Mouse (Mus musculus): ENCODE measurements around the gene Rab7b.

Rab7b gene

GRCm38 (mm10) chr1:131698770-131699169, 10.3 kb downstream of the Rab7b start:
- DNase-seq, result no peak

- no peak for DNase-seq
Observed at GRCm38 (mm10) chr1:131699642-131700041, 11.1 kb downstream of the Rab7b start.

- DNase-seq, result no peak
Observed at GRCm38 (mm10) chr1:131700447-131700846, 12.0 kb downstream of the Rab7b start.

- DNase-seq, result no peak
Observed at GRCm38 (mm10) chr1:131701391-131701790, 12.9 kb downstream of the Rab7b start.

- no peak for DNase-seq
Observed at GRCm38 (mm10) chr1:131702094-131702766, 13.7 kb downstream of the Rab7b start.

- DNase-seq, result no peak
Observed at GRCm38 (mm10) chr1:131703482-131703881, 15.0 kb downstream of the Rab7b start.

- DNase-seq, result peak; percentile 84 to 86
Observed at GRCm38 (mm10) chr1:131708338-131708737, 19.8 kb downstream of the Rab7b start.

GRCm38 (mm10) chr1:131711518-131711917, 23.0 kb downstream of the Rab7b start:
- peak in 1 of 2 experiments; percentile 28 for DNase-seq

GRCm38 (mm10) chr1:131712386-131712785, 23.9 kb downstream of the Rab7b start:
- peak; percentile 96 to 98 for DNase-seq

GRCm38 (mm10) chr1:131714388-131715337, 26.2 kb downstream of the Rab7b start:
- no peak for DNase-seq

- no peak for DNase-seq
Observed at GRCm38 (mm10) chr1:131718952-131719694, 30.6 kb downstream of the Rab7b start.

GRCm38 (mm10) chr1:131721989-131722388, 33.5 kb downstream of the Rab7b start:
- peak in 1 of 2 experiments; percentile 39 for DNase-seq

- no peak for DNase-seq
Observed at GRCm38 (mm10) chr1:131723549-131723948, 35.1 kb downstream of the Rab7b start.

GRCm38 (mm10) chr1:131726586-131726985, 38.1 kb downstream of the Rab7b start:
- DNase-seq, result no peak

- no peak for DNase-seq
Observed at GRCm38 (mm10) chr1:131730639-131731437, 42.3 kb downstream of the Rab7b start.

GRCm38 (mm10) chr1:131733474-131734180, 45.1 kb downstream of the Rab7b start:
- DNase-seq, result no peak

GRCm38 (mm10) chr1:131734657-131735273, 46.3 kb downstream of the Rab7b start:
- no peak for DNase-seq

GRCm38 (mm10) chr1:131736494-131736893, 48.0 kb downstream of the Rab7b start:
- DNase-seq, result no peak

- DNase-seq, result peak; percentile 95 to 96
Observed at GRCm38 (mm10) chr1:131737269-131737668, 48.8 kb downstream of the Rab7b start.

- no peak for DNase-seq
Observed at GRCm38 (mm10) chr1:131738760-131739159, 50.3 kb downstream of the Rab7b start.
